Mouse (Mus musculus): ENCODE results near the gene Gm21828. TPM values are rescaled to one million over a fixed set of nuclear protein-coding genes. Genes with fewer than 3 reads are reported as not detected.
"Not testable (repeated sequence)": the region's sequence is repeated elsewhere in the genome, so short reads cannot be mapped to it uniquely, and the experiment has no call there.

Gene Gm21828
- not detected for total RNA-seq (2022)

- DNase-seq (ENCODE audit: low spot score in 2 of 2), result not testable (repeated sequence)
Measured at GRCm38 (mm10) chrY:13223828-13224227, at the start of gene Gm21828. Gene Gm21828, minus strand, starts transcription at chrY:13223928.

- not testable (repeated sequence) for DNase-seq (ENCODE audit: low spot score in 2 of 2)
Measured at GRCm38 (mm10) chrY:13252091-13252490, 28.4 kb upstream of the Gm21828 start, which contains the start of the genes Gm21440 and Gm21454. Gene Gm21440, plus strand, starts transcription at chrY:13252391. Gene Gm21454, plus strand, starts transcription at chrY:13252442.

Other genes with a start within 250 kb of the Gm21828 start
- gene Gm20807, start 181.0 kb downstream of the Gm21828 start, total RNA-seq (2022), result not detected
- not detected for gene Gm21891, start 90.4 kb downstream of the Gm21828 start, total RNA-seq (2022)
- gene Gm21425, start 62.0 kb downstream of the Gm21828 start, total RNA-seq (2022), result not detected
- not detected for gene Gm21440, start 28.5 kb upstream of the Gm21828 start, total RNA-seq (2022)
- gene Gm21454, start 28.5 kb upstream of the Gm21828 start, total RNA-seq (2022), result not detected
- gene Gm21725, start 125.1 kb upstream of the Gm21828 start, total RNA-seq (2022), result not detected
- gene Gm21866, start 241.7 kb upstream of the Gm21828 start, total RNA-seq (2022), result not detected